Mouse (Mus musculus) right cerebral cortex, postnatal 4 days (tissue): ENCODE data around the gene Khdrbs2.
"Not testable (repeated sequence)": the region's sequence is repeated elsewhere in the genome, so short reads cannot be mapped to it uniquely, and the experiment has no call there.

Source experiments
- DNase-seq: peaks from one replicate; pipeline ENCODE4 v3.0.0-alpha.2; 2022

The Khdrbs2 gene

GRCm38 (mm10) chr1:32471502-32472214, 299.1 kb downstream of the Khdrbs2 start:
- DNase-seq = no peak

GRCm38 (mm10) chr1:32487944-32488343, 315.4 kb downstream of the Khdrbs2 start:
- DNase-seq = no peak

GRCm38 (mm10) chr1:32503381-32503780, 330.9 kb downstream of the Khdrbs2 start:
- DNase-seq = no peak

- DNase-seq = not testable (repeated sequence)
These were observed 374.7 kb downstream of the Khdrbs2 start, which contains the start of gene Gm5415 for GRCm38 (mm10) chr1:32547194-32547593. TSS of gene Gm5415 (minus strand) at chr1:32547294.

- no peak for DNase-seq
These were observed 380.9 kb downstream of the Khdrbs2 start for GRCm38 (mm10) chr1:32553459-32553858.

- no peak for DNase-seq
These were observed 381.4 kb downstream of the Khdrbs2 start for GRCm38 (mm10) chr1:32553925-32554324.

GRCm38 (mm10) chr1:32568901-32569300, 396.4 kb downstream of the Khdrbs2 start:
- no peak for DNase-seq

GRCm38 (mm10) chr1:32626060-32626459, 453.5 kb downstream of the Khdrbs2 start:
- DNase-seq = no peak

- DNase-seq = no peak
These were observed 460.2 kb downstream of the Khdrbs2 start for GRCm38 (mm10) chr1:32632415-32633354.

- DNase-seq = no peak
These were observed 460.9 kb downstream of the Khdrbs2 start for GRCm38 (mm10) chr1:32633404-32633803.

- no peak for DNase-seq
These were observed 466.6 kb downstream of the Khdrbs2 start for GRCm38 (mm10) chr1:32639118-32639517.

GRCm38 (mm10) chr1:32649647-32650209, 477.2 kb downstream of the Khdrbs2 start:
- DNase-seq = no peak

- DNase-seq = no peak
These were observed 521.3 kb downstream of the Khdrbs2 start for GRCm38 (mm10) chr1:32693806-32694205.

- no peak for DNase-seq
These were observed 527.6 kb downstream of the Khdrbs2 start for GRCm38 (mm10) chr1:32700132-32700531.

GRCm38 (mm10) chr1:32701267-32701666, 528.8 kb downstream of the Khdrbs2 start:
- DNase-seq = no peak
